Mouse (Mus musculus) sigmoid colon, adult 10 weeks (tissue): ENCODE measurements around the gene Pogk. TPM values are rescaled to one million over a fixed set of nuclear protein-coding genes. Genes with fewer than 3 reads are reported as not detected.

Experiments used
- polyA plus RNA-seq: library from polyadenylated mRNA; stranded (reverse); fragments of 350-450 nt; fragmentation: Illumina TruSeq; extraction: RNeasy Lipid Tissue Mini Kit (QIAGEN cat#74804); gene quantifications from one replicate; pipeline ENCODE4 v1.2.3, GENCODE M21; 2014; ENCODE audit warnings: low read depth, low replicate concordance

Pogk gene
- 9.8 TPM for polyA plus RNA-seq

DNA sequence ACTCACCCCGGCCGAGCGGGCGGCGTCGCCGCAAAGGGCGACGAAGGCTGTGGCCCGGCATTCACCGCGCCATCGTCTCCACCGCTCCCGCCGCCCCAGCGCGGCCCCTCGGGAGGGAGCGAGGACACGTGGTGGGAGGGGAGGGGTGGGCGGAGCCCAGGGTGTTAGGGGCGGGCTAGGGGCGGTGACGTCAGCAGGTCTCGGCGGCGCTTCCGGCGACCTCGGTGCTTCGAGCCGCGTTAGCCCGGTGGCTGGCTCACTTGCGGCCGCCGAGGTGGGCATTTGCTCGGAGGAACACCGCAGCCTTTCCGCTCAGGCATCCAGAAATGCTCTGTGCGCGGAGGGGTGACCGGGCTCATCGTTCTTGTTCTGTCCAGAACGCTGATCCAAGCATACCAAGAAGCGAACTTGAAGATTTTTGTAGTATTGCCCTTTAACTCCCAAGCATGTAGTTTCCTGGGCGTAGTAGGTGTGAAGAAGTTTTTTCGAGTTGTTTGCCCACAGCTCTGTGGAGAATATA lies at the start of gene Pogk:
Pogk (minus strand) TSS at position 163 of the 520 bp plus-strand sequence.

DNA sequence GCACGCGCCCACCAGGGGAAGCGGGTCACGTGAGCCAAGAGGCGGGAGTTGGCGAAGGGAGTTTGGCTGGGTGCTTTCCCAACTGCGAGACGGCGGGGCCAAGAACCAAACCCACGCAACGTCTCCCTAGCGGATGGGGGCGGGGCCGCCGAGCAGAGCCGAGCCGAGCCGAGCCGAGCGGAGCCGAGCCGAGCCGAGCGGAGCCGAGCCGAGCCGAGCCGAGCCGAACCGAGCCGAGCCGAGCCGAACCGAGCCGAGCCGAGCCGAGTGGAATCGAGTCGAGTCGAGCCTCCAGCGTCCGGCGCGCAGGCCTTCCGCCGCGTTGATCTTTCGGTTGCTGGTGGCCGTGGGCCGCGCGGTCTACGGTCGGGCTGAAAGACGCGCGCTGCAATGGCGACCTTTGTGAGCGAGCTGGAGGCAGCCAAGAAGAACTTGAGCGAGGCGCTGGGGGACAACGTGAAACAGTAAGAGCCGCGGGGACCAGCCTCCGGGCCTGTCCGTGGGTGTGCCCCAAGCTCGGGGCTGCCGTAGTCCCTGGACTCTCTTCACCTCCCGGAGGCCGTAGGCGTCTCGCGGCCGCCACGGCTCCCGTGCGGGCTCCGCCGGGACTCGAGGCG lies 30.5 kb downstream of the Pogk start, which contains the start of gene Tada1:
Tada1 (plus strand) TSS at position 85 of the 617 bp plus-strand sequence.

Other genes with a start within 250 kb of the Pogk start
- gene Mael, start 171.1 kb downstream of the Pogk start, polyA plus RNA-seq: not detected
- 1.6 TPM for gene Ildr2, start 155.7 kb downstream of the Pogk start, polyA plus RNA-seq
- 25.9 TPM for gene Tada1, start 30.8 kb downstream of the Pogk start, polyA plus RNA-seq
- not detected for gene Gm4846, start 87.7 kb upstream of the Pogk start, polyA plus RNA-seq
- gene Gm4847, start 237.8 kb upstream of the Pogk start, polyA plus RNA-seq: not detected